Mouse (Mus musculus): ENCODE measurements around the gene Gm28051. TPM values are rescaled to one million over a fixed set of nuclear protein-coding genes. Genes with fewer than 3 reads are reported as not detected.

Gm28051 gene
- total RNA-seq, 2 experiments from 2014 or later: not detected

- DNase-seq: peak; percentile 87 to 91
Measured at GRCm38 (mm10) chr12:102705216-102705871, 52.2 kb downstream of the Gm28051 start.

DNA sequence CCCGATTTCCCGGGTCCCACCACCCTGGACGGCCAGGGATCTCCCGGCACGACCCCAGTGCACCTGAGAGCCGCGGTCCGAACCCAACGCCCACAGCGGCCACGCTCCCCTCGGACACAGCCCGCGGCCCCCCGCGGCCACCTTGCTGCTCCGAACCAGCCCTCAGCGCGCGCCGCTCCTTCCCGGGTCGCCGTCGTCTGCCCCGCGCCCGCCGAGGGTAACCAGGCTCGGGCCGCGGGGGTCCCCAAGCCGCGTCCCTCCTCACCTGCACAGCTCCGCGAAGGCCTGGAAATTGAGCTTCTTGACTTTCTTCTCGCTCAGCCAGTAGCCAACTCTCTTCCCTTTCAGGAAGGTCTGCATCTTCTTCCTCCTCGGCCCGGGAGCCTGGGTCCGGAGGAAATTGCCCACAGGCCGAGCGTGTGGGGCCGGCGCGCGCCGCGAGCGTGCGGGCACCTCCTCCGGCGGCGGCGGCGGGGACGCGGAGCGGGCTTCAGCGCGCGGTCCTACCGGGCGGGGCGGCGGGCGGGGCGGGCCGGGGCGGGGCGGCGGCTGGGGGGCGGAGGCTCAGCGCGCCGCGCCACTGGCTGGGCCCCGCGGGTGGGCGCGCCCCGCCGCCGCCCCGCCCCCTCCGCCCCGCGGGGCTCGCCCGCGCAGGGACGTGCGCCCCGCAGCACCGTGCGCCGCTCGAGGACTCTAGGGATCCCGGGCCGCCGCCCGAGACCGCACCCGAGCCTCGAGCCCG lies 52.9 kb downstream of the Gm28051 start, which contains the start of gene Itpk1:
Itpk1 (minus strand) TSS at position 474 of the 742 bp plus-strand sequence.
- peak; percentile 53 for DNase-seq

- no peak for DNase-seq
Measured at GRCm38 (mm10) chr12:102703921-102704408, 53.6 kb downstream of the Gm28051 start.

DNA sequence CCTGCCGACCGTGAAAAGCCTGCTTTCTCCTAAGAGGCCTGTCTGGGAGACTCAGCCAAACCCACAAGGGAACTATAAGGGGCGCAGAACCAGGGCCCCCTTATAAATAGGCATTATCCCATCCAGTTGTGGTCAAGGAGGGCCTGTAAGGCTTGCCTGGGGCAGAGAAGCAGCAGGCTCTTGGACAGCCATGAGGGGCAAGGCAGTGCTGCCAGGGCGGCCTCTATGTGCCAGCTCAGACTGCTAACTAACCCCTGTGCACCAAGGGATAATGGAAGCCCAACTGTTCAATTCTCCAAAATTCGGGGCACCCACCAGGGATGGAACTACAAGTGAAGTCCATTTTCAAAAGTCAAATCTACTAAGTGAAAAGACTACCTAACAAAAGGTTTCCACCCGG lies 54.1 kb downstream of the Gm28051 start:
- DNase-seq: peak in 1 of 2 experiments; percentile 47

DNA sequence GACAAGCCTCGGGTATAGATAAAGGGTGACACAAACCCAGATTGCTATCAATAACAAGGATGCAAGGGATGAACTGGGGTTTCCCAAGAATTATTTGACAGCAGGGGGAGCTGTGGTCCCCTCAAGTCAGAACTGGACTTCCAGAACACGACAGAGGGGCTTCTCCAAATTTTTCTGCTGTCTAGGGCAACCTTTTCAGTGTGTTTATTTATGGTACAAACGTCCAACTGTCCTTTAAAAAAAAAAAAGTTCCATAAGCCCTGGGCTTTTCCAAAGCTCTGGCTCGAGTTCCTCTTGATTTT lies 54.5 kb downstream of the Gm28051 start:
- DNase-seq: no peak

- DNase-seq: peak in 1 of 2 experiments; percentile 57
Measured at GRCm38 (mm10) chr12:102702356-102703110, 55.0 kb downstream of the Gm28051 start.

- DNase-seq: no peak
Measured at GRCm38 (mm10) chr12:102701691-102702207, 55.8 kb downstream of the Gm28051 start.

DNA sequence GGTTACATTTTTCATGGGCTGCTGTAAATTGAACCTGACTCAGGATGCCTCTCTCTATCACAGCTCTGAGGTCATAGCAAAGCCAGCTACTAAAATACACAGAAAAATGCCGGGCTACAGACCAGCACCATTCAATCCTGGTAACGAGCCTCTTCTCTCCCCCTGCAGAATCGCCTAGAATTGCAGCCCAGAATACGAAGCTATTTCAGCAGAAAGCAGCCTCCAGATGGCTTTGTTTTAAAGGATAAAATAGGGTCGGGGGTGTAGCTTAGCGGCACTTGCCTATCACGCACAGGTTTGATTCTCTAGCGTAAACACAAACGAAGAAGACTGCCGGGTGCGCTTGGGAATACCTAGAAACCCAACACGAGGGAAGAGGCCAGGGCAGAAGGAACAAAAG lies 57.1 kb downstream of the Gm28051 start:
- DNase-seq: no peak

DNA sequence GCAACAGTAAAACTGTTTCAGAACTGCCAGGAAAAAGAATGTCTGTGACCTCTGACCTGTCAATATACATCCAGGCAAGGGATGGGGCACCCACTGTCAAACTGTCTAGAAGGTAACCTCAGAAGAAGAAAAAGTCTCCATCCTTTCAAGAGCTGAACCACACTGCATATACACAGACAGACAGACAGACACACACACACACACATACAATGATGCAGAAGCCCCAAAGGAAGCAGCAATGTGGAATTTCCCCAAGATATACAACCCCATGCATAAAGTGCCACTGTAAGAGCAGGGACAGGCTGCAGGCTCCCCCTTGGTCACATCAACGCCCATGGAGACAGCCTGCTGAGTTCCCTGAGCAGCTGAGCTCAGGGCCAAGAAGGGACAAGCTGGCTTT lies 58.4 kb downstream of the Gm28051 start:
- no peak for DNase-seq

GRCm38 (mm10) chr12:102698089-102698684 lies 59.4 kb downstream of the Gm28051 start:
- no peak for DNase-seq

GRCm38 (mm10) chr12:102697381-102697780 lies 60.2 kb downstream of the Gm28051 start:
- DNase-seq: no peak

DNA sequence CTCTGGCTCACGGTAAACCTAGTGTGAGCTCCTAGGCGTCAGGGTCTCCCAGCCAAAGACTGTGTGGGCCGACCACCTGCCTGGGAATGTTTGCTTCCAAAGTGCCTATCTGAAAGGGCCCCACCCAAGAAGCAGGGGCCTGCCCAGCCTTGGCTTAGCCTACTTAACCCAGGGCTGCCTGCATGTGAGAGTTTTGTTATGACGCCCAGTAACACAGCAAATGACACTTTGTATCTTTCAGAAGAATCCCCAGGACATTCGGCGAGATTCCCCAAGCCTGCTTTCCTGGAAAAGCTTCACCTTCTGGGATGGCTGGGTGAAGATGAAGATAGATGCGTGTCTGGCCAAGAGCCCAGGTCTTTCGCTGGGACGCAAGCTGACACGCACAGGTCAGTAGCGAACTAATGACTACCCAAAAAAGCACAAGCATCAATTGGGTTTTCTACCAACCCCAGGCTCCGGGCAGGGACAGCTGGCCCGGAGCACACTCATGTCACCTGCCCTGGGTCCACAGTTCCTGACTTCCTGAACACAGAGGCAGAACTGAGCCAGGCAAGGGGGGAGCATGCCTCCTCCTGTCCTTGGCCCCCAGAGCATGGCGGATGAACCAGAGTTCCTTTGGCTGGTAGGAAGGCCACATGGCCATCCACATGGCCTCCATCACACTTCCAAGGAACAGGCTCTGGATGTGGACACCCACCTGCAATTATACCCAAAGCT lies 60.8 kb downstream of the Gm28051 start:
- no peak for DNase-seq

DNA sequence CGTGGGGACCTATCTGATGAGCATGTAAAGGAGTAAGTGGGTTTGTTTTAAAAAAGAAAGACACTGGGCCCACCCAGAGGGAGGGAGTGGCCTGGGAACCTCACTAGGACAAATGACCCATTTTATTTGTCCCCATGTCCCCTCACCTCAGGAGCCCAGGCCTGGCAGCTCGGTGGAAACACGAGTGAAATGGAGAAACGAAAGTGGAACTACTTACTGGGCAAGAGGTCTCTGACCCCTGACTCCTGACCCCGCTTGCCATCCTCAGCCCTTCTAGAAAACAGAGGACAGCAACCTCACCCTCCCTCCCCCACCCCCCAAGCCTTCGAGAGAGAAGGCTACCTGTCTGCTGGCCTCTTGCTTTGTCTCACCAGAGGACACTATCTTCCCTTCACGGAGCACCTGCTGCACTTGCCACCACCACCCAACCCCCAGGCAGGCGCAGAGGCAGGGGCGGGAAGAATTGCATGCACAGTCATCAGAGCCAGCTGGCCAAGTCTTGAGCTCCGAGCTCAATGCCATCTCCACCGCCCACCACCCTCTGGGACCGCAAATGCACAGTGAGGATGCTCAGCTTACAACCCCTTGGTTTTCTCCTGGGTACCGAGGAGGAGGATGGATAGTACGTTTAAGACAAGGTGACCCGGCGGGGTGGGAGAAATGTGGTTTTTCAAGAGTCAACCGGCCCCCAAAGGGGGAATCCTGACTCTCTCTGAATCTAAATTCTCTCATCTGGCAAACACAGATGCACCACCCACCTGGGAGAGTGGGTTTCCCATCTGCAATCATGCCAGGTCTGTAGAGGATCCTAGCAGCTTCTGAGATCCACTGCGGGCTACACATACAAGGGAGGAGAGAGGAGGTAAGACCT lies 62.0 kb downstream of the Gm28051 start:
- DNase-seq: peak; percentile 80 to 82

- no peak for DNase-seq
Measured at GRCm38 (mm10) chr12:102691761-102692160, 65.8 kb downstream of the Gm28051 start.

- DNase-seq: no peak
Measured at GRCm38 (mm10) chr12:102691180-102691579, 66.4 kb downstream of the Gm28051 start.

GRCm38 (mm10) chr12:102689773-102690563 lies 67.6 kb downstream of the Gm28051 start:
- no peak for DNase-seq

DNA sequence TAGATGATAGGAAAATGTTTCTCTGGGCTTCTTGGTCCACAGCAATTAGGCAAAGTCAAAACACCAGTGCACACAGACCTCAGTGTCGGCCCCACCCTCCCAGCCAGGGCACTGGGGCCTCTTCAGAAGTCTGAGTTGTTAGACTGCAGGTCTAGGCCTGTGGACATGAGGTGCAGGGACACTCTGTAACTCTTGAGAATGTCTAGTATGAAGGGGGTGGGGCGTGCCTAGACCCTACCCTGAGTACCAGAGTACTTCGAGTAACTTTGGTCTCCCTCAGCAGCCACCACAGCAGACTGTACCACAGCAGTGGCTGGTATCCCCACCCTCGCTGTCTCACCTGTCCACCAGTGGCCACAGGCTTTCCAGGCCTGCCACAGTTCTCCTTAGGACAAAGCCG lies 71.2 kb downstream of the Gm28051 start:
- no peak for DNase-seq

DNA sequence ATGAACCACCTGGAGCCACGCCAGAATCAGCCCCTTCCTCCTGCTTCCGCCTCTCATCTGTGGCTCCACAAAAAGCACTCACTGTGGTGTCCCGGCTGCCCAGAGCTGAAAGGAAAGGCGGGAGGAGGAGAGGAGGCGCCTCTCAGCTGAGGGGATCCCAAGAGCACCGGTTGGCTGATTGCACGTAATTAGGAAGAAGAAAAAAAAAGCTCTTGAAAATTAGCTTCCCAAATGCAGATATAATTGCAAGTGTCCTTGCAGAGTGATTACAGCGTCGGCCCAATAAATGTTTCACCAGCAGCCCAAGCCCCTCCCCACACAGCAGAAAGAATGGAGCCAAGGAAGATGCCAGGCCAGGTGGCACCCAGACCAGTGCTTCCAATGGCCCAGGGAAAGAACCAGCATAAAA lies 72.0 kb downstream of the Gm28051 start:
- DNase-seq: no peak

DNA sequence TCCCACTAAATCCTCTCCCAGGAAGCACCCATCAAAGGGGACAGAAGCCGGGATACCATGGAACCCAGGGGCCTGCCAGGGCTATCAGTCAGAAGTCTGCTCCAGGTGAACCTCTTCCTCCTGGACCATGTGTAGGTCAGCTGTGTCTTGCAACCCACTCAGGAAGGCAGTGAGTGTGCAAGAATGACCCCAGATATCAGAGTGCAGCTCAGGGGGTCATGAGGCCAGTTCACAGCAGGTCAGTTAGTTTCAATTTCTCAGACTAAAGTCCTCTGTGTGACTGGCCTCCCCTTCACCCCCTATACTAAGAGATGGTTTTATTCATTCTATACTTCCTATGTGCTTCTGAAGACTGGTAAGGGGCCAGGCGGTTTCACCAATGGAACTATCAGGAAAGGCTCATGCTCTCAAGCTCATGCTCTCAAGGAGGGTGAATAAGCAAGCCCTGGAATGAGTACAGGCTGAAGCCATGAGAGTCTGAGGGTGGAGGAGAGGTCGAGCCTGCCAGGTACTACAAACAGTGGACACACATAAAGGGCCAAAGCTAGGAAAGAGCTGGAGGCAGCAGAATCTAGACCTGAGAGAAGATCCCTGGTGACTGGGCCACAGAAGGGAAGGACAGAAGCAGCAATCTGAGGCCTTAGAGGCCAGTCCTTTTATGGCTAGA lies 72.7 kb downstream of the Gm28051 start:
- no peak for DNase-seq
